Mouse (Mus musculus): ENCODE data around the gene Upf3a. TPM values are rescaled to one million over a fixed set of nuclear protein-coding genes. Genes with fewer than 3 reads are reported as not detected.
"Not testable (repeated sequence)": the region's sequence is repeated elsewhere in the genome, so short reads cannot be mapped to it uniquely, and the experiment has no call there.

The Upf3a gene
- polyA plus RNA-seq (2015; fragmentation: Nextera tagmentation; extraction: Ambion mirVana), result 41.4 and 41.6 TPM in 2 replicates

- H3K9ac ChIP-seq, result peak within 1 kb of the TSS; percentile 86
- peak within 1 kb of the TSS; percentile 90 for H3K4me2 ChIP-seq
- peak within 1 kb of the TSS; percentile 84 for H3K4me3 ChIP-seq (replicated peaks)
- no peaks in the 10 kb centered on the region for H3K27me3 ChIP-seq (replicated peaks)
- ATAC-seq (ENCODE audit: insufficient read depth, low FRiP score, low read depth), result peak; percentile 95
- peaks cover 20% of the 10 kb centered on the region for H3K36me3 ChIP-seq
- WGBS, result under 1% methylated on average over 47 of the region's 47 CpGs
- H3K9me3 ChIP-seq, result no peaks in the 10 kb centered on the region
- peak within 1 kb of the TSS; percentile 98 for H3K27ac ChIP-seq
- H3K4me1 ChIP-seq, result peaks cover 11% of the 10 kb centered on the region
These were observed at the start of gene Upf3a for GRCm38 (mm10) chr8:13785250-13785763. Upf3a (plus strand) TSS chr8:13785615.

GRCm38 (mm10) chr8:13740323-13740770 is 45.1 kb upstream of the Upf3a start:
- Histone ChIP-seq H3K9me3 (no peaks in the 10 kb centered on the region), H3K4me2 (peak overlapping the region; percentile 21; the same call in 1 of the 2 replicates), H3K36me3 (no peaks in the 10 kb centered on the region), H3K27me3 (replicated peaks) (no peaks in the 10 kb centered on the region), H3K4me1 (0 out of 2 replicates have a peak, but pooled peaks cover 5% of the 10 kb centered on the region), H3K9ac (no peak overlapping the region), H3K4me3 (replicated peaks) (no peak overlapping the region), H3K27ac (peak overlapping the region; percentile 80)
- peak; percentile 56; the same call in 1 of the 2 replicates for ATAC-seq (ENCODE audit: insufficient read depth, low FRiP score, low read depth)
- WGBS, result 14% methylated on average over 6 of the region's 6 CpGs

- Histone ChIP-seq H3K9ac (no peak overlapping the region), H3K9me3 (no peaks in the 10 kb centered on the region), H3K27ac (peak overlapping the region; percentile 80), H3K4me2 (no peak overlapping the region), H3K4me3 (replicated peaks) (no peak overlapping the region), H3K4me1 (0 out of 2 replicates have a peak, but pooled peaks cover 5% of the 10 kb centered on the region), H3K27me3 (replicated peaks) (no peaks in the 10 kb centered on the region), H3K36me3 (no peaks in the 10 kb centered on the region)
- 70% methylated on average over 7 of the region's 7 CpGs for WGBS
- no peak; the same call in 1 of the 2 replicates for ATAC-seq (ENCODE audit: insufficient read depth, low FRiP score, low read depth)
These were observed 44.4 kb upstream of the Upf3a start for GRCm38 (mm10) chr8:13740817-13741613.

- 82% methylated on average over 5 of the region's 6 CpGs for WGBS
- not testable (repeated sequence) for H3K9me3 ChIP-seq; H3K4me1 ChIP-seq; H3K27me3 ChIP-seq (replicated peaks); H3K27ac ChIP-seq; H3K4me3 ChIP-seq (replicated peaks); H3K36me3 ChIP-seq; H3K9ac ChIP-seq; H3K4me2 ChIP-seq; ATAC-seq (ENCODE audit: insufficient read depth, low FRiP score, low read depth)
These were observed 39.2 kb upstream of the Upf3a start for GRCm38 (mm10) chr8:13746212-13746611.

GRCm38 (mm10) chr8:13747626-13748025 is 37.8 kb upstream of the Upf3a start:
- H3K9me3 ChIP-seq, result no peaks in the 10 kb centered on the region
- no peak overlapping the region for H3K4me3 ChIP-seq (replicated peaks)
- WGBS, result 5% methylated on average over 3 of the region's 3 CpGs
- no peaks in the 10 kb centered on the region for H3K36me3 ChIP-seq
- no peaks in the 10 kb centered on the region for H3K27me3 ChIP-seq (replicated peaks)
- no peak overlapping the region for H3K4me2 ChIP-seq
- no peak overlapping the region for H3K9ac ChIP-seq
- no peak; the same call in 1 of the 2 replicates for ATAC-seq (ENCODE audit: insufficient read depth, low FRiP score, low read depth)
- no peaks in the 10 kb centered on the region for H3K4me1 ChIP-seq
- H3K27ac ChIP-seq, result peak overlapping the region; percentile 49; the same call in 1 of the 2 replicates

GRCm38 (mm10) chr8:13753680-13754079 is 31.7 kb upstream of the Upf3a start:
- no peak overlapping the region for H3K4me2 ChIP-seq
- H3K9ac ChIP-seq, result no peak overlapping the region
- no peak overlapping the region for H3K27ac ChIP-seq
- no peak for ATAC-seq (ENCODE audit: insufficient read depth, low FRiP score, low read depth)
- H3K27me3 ChIP-seq (replicated peaks), result no peaks in the 10 kb centered on the region
- WGBS, result 26% methylated on average over 2 of the region's 2 CpGs
- peaks cover 3% of the 10 kb centered on the region; the same call in 1 of the 2 replicates for H3K4me1 ChIP-seq
- H3K9me3 ChIP-seq, result no peaks in the 10 kb centered on the region
- no peak overlapping the region for H3K4me3 ChIP-seq (replicated peaks)
- H3K36me3 ChIP-seq, result no peaks in the 10 kb centered on the region

GRCm38 (mm10) chr8:13756480-13756879 is 28.9 kb upstream of the Upf3a start:
- Histone ChIP-seq H3K27ac (no peak overlapping the region), H3K4me2 (no peak overlapping the region), H3K4me1 (peaks cover 8% of the 10 kb centered on the region; the same call in 1 of the 2 replicates), H3K9me3 (no peaks in the 10 kb centered on the region), H3K36me3 (peaks cover 5% of the 10 kb centered on the region; the same call in 1 of the 2 replicates), H3K27me3 (replicated peaks) (no peaks in the 10 kb centered on the region), H3K9ac (no peak overlapping the region), H3K4me3 (replicated peaks) (no peak overlapping the region)
- 57% methylated on average over 7 of the region's 7 CpGs for WGBS
- ATAC-seq (ENCODE audit: insufficient read depth, low FRiP score, low read depth), result no peak

GRCm38 (mm10) chr8:13756982-13757804 is 28.2 kb upstream of the Upf3a start, which contains the start of gene Cdc16:
Cdc16 (plus strand) TSS chr8:13757676.
- Histone ChIP-seq H3K9me3 (no peaks in the 10 kb centered on the region), H3K27ac (peak within 1 kb of the TSS; percentile 91), H3K9ac (peak within 1 kb of the TSS; percentile 93), H3K4me2 (peak within 1 kb of the TSS; percentile 71), H3K4me1 (peaks cover 8% of the 10 kb centered on the region; the same call in 1 of the 2 replicates), H3K4me3 (replicated peaks) (peak within 1 kb of the TSS; percentile 98), H3K36me3 (peaks cover 9% of the 10 kb centered on the region), H3K27me3 (replicated peaks) (no peaks in the 10 kb centered on the region)
- 8% methylated on average over 40 of the region's 40 CpGs for WGBS
- peak; percentile 94 for ATAC-seq (ENCODE audit: insufficient read depth, low FRiP score, low read depth)

- Histone ChIP-seq H3K4me1 (peaks cover 8% of the 10 kb centered on the region; the same call in 1 of the 2 replicates), H3K9ac (peak overlapping the region; percentile 93), H3K4me2 (peak overlapping the region; percentile 71), H3K9me3 (no peaks in the 10 kb centered on the region), H3K4me3 (replicated peaks) (peak overlapping the region; percentile 98), H3K27ac (peak overlapping the region; percentile 91), H3K36me3 (peaks cover 16% of the 10 kb centered on the region), H3K27me3 (replicated peaks) (no peaks in the 10 kb centered on the region)
- peak; percentile 57 for ATAC-seq (ENCODE audit: insufficient read depth, low FRiP score, low read depth)
- WGBS, result under 1% methylated on average over 38 of the region's 38 CpGs
These were observed 27.3 kb upstream of the Upf3a start for GRCm38 (mm10) chr8:13757805-13758727.

GRCm38 (mm10) chr8:13769206-13769605 is 16.2 kb upstream of the Upf3a start:
- ATAC-seq (ENCODE audit: insufficient read depth, low FRiP score, low read depth), result no peak
- no peaks in the 10 kb centered on the region for H3K9me3 ChIP-seq
- H3K27ac ChIP-seq, result no peak overlapping the region
- no peak overlapping the region for H3K4me2 ChIP-seq
- H3K4me3 ChIP-seq (replicated peaks), result no peak overlapping the region
- 85% methylated on average over 11 of the region's 11 CpGs for WGBS
- no peaks in the 10 kb centered on the region for H3K4me1 ChIP-seq
- peaks cover 69% of the 10 kb centered on the region for H3K36me3 ChIP-seq
- no peaks in the 10 kb centered on the region for H3K27me3 ChIP-seq (replicated peaks)
- H3K9ac ChIP-seq, result no peak overlapping the region

GRCm38 (mm10) chr8:13780536-13780935 is 4.9 kb upstream of the Upf3a start:
- H3K4me2 ChIP-seq, result no peak overlapping the region
- no peak overlapping the region for H3K4me3 ChIP-seq (replicated peaks)
- H3K9ac ChIP-seq, result no peak overlapping the region
- no peaks in the 10 kb centered on the region for H3K9me3 ChIP-seq
- 77% methylated on average over 3 of the region's 3 CpGs for WGBS
- no peaks in the 10 kb centered on the region for H3K27me3 ChIP-seq (replicated peaks)
- no peak for ATAC-seq (ENCODE audit: insufficient read depth, low FRiP score, low read depth)
- peaks cover 32% of the 10 kb centered on the region for H3K36me3 ChIP-seq
- H3K4me1 ChIP-seq, result peaks cover 7% of the 10 kb centered on the region; the same call in 1 of the 2 replicates
- no peak overlapping the region for H3K27ac ChIP-seq
